Mouse (Mus musculus) NIH3T3 (cell line): ENCODE measurements around the gene Olfr998.
"Not testable (repeated sequence)": the region's sequence is repeated elsewhere in the genome, so short reads cannot be mapped to it uniquely, and the experiment has no call there.

Experiments
- DNase-seq: peaks from one replicate; pipeline ENCODE4 v3.0.0-alpha.2; 2012; ENCODE audit warnings: low read depth

The Olfr998 gene

GRCm38 (mm10) chr2:85588648-85589047, at the start of gene Olfr998:
Gene Olfr998 (plus strand): TSS chr2:85588948.
- not testable (repeated sequence) for DNase-seq

GRCm38 (mm10) chr2:85554806-85555205, 33.9 kb upstream of the Olfr998 start:
- DNase-seq: no peak

GRCm38 (mm10) chr2:85560226-85560625, 28.5 kb upstream of the Olfr998 start:
- DNase-seq: no peak

DNA sequence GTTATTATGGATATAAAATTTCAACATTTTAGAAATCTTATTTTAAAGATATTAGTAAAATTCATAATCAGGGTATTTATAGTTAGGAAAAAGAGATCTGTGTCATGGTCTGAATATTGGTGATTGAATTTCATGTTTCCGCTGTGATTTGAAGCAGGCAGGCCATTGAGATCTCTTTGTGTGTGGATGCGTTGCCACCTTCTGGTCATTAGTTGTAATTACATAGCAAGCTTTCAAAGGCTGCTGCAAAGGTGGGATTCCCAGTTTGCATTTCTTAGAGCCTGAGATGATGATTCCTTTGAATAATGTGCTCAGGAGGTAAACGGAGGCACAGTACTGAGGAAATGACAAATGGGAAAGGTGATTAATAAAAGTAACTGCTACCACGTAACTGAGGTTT, 27.6 kb upstream of the Olfr998 start:
- peak; percentile 69 for DNase-seq

DNA sequence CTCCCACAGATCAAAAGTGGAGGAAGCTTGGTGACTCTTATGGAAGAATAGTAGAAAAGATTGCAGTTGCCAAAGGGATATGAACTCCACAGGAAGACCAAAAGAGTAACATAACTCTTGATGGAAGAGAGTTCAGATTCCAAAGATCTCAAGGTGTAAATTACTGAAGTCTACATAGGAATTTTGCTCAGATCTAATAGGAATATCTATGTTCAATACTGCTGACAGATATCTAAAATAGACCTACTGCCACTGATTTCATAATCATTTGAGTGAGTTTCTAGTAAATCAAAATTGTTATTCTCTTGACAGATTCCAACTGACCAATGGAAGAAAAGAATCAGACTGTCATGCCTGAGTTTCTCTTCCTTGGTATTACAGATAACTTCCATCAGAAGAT, 9.8 kb upstream of the Olfr998 start, which contains the start of gene Olfr996:
Gene Olfr996, plus strand, starts transcription at position 301 of the 400 bp plus-strand sequence.
- DNase-seq: no peak

- DNase-seq: no peak
Observed at GRCm38 (mm10) chr2:85611803-85612202, 23.1 kb downstream of the Olfr998 start, which contains the start of gene Olfr1000. Gene Olfr1000 (minus strand): TSS chr2:85611903.
